Mouse (Mus musculus) stomach, postnatal 0 days (tissue): Measurements from ENCODE around the gene Trim28. TPM values are rescaled to one million over a fixed set of nuclear protein-coding genes. Genes with fewer than 3 reads are reported as not detected.
A peak's percentile ranks its signal among the peaks of the same experiment; 100 is the strongest.
"Not testable (repeated sequence)": the region's sequence is repeated elsewhere in the genome, so short reads cannot be mapped to it uniquely, and the experiment has no call there.

Experiments used
- ATAC-seq: fragments of 200-750 bp; cut with Nextera tagmentation; 2 replicates; pipeline ENCODE4 v1.8.0; 2017; ENCODE audit not compliant: low FRiP score, low TSS enrichment
- DNase-seq: peaks from one replicate; pipeline ENCODE4 v3.0.0-alpha.2; 2016; ENCODE audit warnings: low spot score
- H3K27ac ChIP-seq: fragments of 300-500 bp; sonication (generic); replicated peaks from 2 replicates; pipeline ENCODE4 v1.5.1; 2014; ENCODE audit warnings: mild to moderate bottlenecking, control low read depth
- H3K27me3 ChIP-seq: fragments of 300-500 bp; sonication (generic); 2 replicates; pipeline ENCODE4 v1.6.1; 2014; ENCODE audit warnings: low read length; ENCODE audit not compliant: control insufficient read depth, insufficient read depth
- H3K36me3 ChIP-seq: fragments of 300-500 bp; sonication (generic); 2 replicates; pipeline ENCODE4 v1.6.1; 2014; ENCODE audit warnings: low read length, mixed read lengths; ENCODE audit not compliant: control insufficient read depth, insufficient read depth
- H3K4me1 ChIP-seq: fragments of 300-500 bp; sonication (generic); replicated peaks from 2 replicates; pipeline ENCODE4 v1.6.1; 2014; ENCODE audit warnings: antibody characterized with exemption; ENCODE audit not compliant: control insufficient read depth, insufficient read depth
- H3K4me2 ChIP-seq: fragments of 300-500 bp; sonication (generic); replicated peaks from 2 replicates; pipeline ENCODE4 v1.6.1; 2014; ENCODE audit warnings: low read depth, mild to moderate bottlenecking, control low read depth, moderate library complexity
- H3K4me3 ChIP-seq: fragments of 300-500 bp; sonication (generic); 2 replicates; pipeline ENCODE4 v1.5.1; 2014; ENCODE audit warnings: low read depth, low read length, control low read depth
- H3K9ac ChIP-seq: fragments of 300-500 bp; sonication (generic); 2 replicates; pipeline ENCODE4 v1.6.1; 2014; ENCODE audit warnings: mild to moderate bottlenecking, low read length, control low read depth, mixed read lengths
- H3K9me3 ChIP-seq: fragments of 300-500 bp; sonication (generic); 2 replicates; pipeline ENCODE4 v1.6.1; 2016; ENCODE audit warnings: low read length; ENCODE audit not compliant: control insufficient read depth
- CTCF ChIP-seq: IDR thresholded peaks from 2 replicates; pipeline ENCODE4 v1.5.1; 2016; ENCODE audit warnings: antibody characterized with exemption, low read depth, mild to moderate bottlenecking, moderate library complexity
- EP300 ChIP-seq: optimal IDR thresholded peaks from 2 replicates; pipeline ENCODE3; 2016; ENCODE audit warnings: antibody characterized with exemption
- WGBS: fragments of 180-500 bp; shearing (Covaris S2); extraction: QIAGEN DNeasy Blood & Tissue Kit; methylation state at CpG from one replicate; pipeline ENCODE4 v1.1.7; 2014; 5-methylcytosine and 5-hydroxymethylcytosine counted together
- polyA plus RNA-seq: library from polyadenylated mRNA; unstranded; fragments of >200 nt; fragmentation: Nextera tagmentation; extraction: Ambion mirVana; gene quantifications from 2 replicates; pipeline ENCODE4 v1.2.1, GENCODE M21; 2015

Trim28 gene
- polyA plus RNA-seq, 1 experiment from 2014 or later = 93.7 TPM

DNA sequence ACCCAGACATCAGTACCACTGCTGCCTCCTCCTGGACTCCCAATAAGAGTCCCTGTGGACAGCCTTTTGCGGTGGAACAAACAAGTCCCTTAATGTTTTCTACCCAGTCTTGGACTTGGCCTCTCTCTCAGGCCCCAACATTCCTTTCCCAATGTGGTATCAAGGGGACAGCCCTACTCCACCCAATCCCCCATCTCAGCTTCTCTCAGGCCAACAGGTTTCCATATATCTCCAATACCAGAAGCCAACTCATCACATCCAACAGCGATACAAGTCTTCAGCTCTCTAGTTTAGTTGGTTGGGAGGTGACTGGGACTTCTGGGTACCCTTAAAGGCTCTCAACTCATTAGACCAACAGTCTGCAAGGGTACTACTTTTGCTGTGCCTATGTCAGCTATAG lies 54.6 kb downstream of the Trim28 start:
- H3K36me3 ChIP-seq = no peaks in the 10 kb centered on the region
- no peaks in the 10 kb centered on the region for H3K27me3 ChIP-seq
- 0 out of 2 replicates have a peak, but pooled peaks have one; percentile 9 for TF ChIP-seq CTCF
- TF ChIP-seq EP300 = no peak
- no peak for ATAC-seq
- peak overlapping the region; percentile 63 for H3K4me2 ChIP-seq
- H3K4me1 ChIP-seq = no peaks in the 10 kb centered on the region
- peak overlapping the region; percentile 59 for H3K4me3 ChIP-seq
- DNase-seq = no peak
- H3K9me3 ChIP-seq = no peaks in the 10 kb centered on the region
- H3K27ac ChIP-seq = no peak overlapping the region
- no peak overlapping the region for H3K9ac ChIP-seq
- 95% methylated on average over 2 of the region's 2 CpGs for WGBS

DNA sequence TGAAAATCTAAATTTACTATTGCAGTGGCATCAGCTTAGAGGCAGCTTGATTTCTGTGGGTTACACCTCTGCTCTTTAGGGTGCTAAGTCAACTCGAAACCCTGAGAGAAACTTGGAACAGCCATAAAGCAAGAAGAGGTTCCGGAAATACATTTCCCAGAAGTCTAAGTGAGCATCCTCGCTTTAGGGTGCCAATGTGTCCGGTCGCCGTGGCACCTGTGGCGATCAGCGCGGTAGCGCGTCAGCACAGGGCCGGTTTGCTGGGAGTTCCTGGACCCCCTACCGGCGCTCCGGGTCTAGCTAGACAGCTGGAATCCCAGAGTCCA lies 55.0 kb downstream of the Trim28 start:
- Histone ChIP-seq H3K27ac (peak overlapping the region; percentile 53; the same call in 1 of the 2 replicates), H3K9me3 (no peaks in the 10 kb centered on the region), H3K4me3 (peak overlapping the region; percentile 59), H3K9ac (peak overlapping the region; percentile 60), H3K4me2 (peak overlapping the region; percentile 63), H3K4me1 (no peaks in the 10 kb centered on the region), H3K36me3 (no peaks in the 10 kb centered on the region), H3K27me3 (no peaks in the 10 kb centered on the region)
- WGBS = 1% methylated on average over 15 of the region's 15 CpGs
- DNase-seq = no peak
- no peak for ATAC-seq
- TF ChIP-seq EP300 (no peak), CTCF (0 out of 2 replicates have a peak, but pooled peaks have one; percentile 4)

DNA sequence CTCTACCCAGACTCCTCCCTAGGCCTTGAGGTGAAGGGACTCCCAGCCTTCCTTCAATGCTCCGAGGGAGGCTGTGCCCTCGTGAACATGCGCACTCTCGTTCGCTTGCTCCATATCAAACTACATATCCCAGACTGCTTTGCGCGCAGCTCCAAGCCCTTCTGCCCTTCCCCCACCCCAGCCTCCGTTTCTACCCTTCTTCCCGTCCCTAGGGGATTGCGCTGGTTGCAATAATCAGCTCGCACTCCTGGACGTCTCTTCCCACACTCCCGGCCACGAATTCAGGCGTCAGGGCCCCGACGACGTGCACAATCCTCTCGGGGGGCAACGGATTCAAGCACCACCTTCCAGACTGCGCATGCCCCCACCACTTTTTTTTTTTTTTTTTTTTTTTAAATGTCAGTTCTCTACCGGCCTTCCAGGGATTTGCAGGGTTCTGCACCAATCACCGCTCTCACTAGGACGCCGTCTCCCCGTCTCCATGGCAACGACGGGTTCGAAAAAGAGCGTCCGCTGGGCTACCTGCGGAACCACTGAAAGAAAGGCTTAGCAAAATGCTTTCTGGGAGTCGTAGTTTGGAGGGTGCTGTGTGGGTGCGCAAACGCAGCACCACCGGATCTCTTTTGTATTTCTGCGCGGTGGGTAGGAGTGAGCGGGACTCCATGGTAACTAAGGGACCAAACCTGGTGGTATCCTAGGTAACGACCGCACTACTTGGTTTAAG lies 55.5 kb downstream of the Trim28 start, which contains the start of gene Mzf1:
Mzf1 (minus strand) TSS at position 478 of the 724 bp plus-strand sequence.
- ATAC-seq (peak; percentile 96), DNase-seq (peak; percentile 91)
- Histone ChIP-seq H3K4me2 (peak within 1 kb of the TSS; percentile 63), H3K27ac (peak within 1 kb of the TSS; percentile 53; the same call in 1 of the 2 replicates), H3K9me3 (no peaks in the 10 kb centered on the region), H3K27me3 (no peaks in the 10 kb centered on the region), H3K4me1 (no peaks in the 10 kb centered on the region), H3K36me3 (no peaks in the 10 kb centered on the region), H3K4me3 (peak within 1 kb of the TSS; percentile 59), H3K9ac (peak within 1 kb of the TSS; percentile 60)
- WGBS = under 1% methylated on average over 41 of the region's 41 CpGs
- TF ChIP-seq CTCF (no peak), EP300 (no peak)

DNA sequence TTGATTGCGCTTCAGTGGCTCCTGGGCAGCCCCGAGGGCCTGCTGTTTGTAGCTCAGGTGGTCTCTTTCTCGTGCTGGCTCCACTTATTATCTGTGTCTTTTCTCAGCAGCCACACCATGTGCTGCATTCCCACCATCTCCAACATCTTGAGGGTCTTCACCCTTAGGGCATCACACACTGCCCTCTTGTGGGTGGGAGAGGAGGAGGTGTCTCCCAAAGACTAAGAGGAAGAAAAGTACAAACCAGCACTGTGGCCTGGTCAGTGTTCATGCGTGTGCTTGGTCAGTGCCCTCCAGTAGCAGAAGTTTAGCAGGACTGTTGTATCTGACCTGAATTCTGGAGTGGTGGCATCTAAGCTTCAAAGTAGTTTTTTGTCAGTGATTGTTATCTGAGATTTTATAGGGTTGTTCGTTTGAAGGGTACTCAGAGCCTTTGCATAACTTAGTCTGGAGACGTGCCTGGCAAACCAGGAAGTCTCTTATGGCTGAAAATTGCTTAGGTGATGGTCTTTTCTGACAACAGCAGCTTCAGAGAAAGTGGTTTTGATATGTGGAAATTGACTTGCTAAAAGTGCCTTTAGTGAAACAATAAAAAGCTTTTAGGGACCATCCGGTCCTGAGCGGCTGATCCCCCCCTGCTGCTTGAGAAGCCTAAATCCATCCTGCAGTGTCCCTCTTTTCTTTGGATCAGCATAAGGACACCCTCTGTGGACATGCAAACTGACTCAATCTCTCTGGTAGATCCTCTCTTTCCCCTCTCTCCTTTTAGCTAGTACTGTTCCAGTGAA lies 58.2 kb downstream of the Trim28 start:
- 62% methylated on average over 8 of the region's 8 CpGs for WGBS
- Histone ChIP-seq H3K27me3 (no peaks in the 10 kb centered on the region), H3K4me2 (no peak overlapping the region), H3K9ac (no peak overlapping the region), H3K9me3 (no peaks in the 10 kb centered on the region), H3K36me3 (no peaks in the 10 kb centered on the region), H3K27ac (no peak overlapping the region), H3K4me1 (no peaks in the 10 kb centered on the region), H3K4me3 (no peak overlapping the region)
- DNase-seq (no peak), ATAC-seq (no peak)
- TF ChIP-seq CTCF (peak; percentile 40), EP300 (no peak)

DNA sequence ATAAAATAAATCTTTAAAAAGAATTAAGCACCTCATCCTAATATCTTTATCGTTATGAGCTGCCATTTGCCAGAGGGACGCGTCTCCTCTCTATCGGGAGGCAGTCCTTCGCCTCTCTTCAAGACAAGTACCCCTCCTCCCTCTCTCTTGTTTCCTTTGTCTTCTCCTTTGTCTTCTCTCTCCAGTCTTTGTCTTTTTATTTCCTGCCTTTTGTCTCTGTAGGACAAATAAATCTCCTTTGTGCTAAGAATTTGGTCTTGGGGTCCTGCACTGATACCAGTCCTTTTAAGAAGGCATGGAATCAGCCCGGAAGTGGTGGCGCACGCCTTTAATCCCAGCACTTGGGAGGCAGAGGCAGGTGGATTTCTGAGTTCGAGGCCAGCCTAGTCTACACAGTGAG lies 60.6 kb downstream of the Trim28 start:
- no peak overlapping the region for H3K27ac ChIP-seq
- 89% methylated on average over 9 of the region's 9 CpGs for WGBS

DNA sequence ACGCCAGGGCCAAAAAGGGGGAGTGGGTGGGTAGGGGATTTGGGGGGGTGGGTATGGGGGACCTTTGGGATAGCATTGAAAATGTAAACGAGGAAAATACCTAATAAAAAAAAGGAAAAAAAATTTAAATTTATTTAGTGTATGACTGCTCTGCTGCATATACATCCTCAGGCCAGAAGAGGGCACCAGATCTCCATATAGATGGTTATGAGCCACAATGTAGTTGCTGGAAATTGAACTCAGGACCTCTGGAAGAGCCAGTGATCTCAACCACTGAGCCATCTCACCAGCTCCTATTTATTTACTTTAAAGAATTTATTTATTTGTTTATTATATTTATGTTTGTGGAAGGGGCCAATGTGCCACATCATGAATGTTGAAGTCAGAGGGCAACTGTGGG lies 64.5 kb downstream of the Trim28 start:
- not testable (repeated sequence) for H3K9ac ChIP-seq, DNase-seq, H3K27ac ChIP-seq, H3K36me3 ChIP-seq, H3K27me3 ChIP-seq, H3K4me2 ChIP-seq, H3K4me3 ChIP-seq, H3K4me1 ChIP-seq, ATAC-seq, H3K9me3 ChIP-seq
- TF ChIP-seq CTCF = peak; percentile 64
- WGBS = 57% methylated on average over 2 of the region's 2 CpGs

More for the DNA sequence above, 60.6 kb downstream of the Trim28 start:
- Histone ChIP-seq H3K9ac (no peak overlapping the region), H3K36me3 (no peaks in the 10 kb centered on the region), H3K4me3 (no peak overlapping the region), H3K4me1 (no peaks in the 10 kb centered on the region), H3K9me3 (no peaks in the 10 kb centered on the region), H3K27me3 (no peaks in the 10 kb centered on the region), H3K4me2 (no peak overlapping the region)
- TF ChIP-seq EP300 (no peak), CTCF (no peak)
- no peak for ATAC-seq
- DNase-seq = no peak
